Mouse (Mus musculus): ENCODE data around the gene Aida. TPM values are rescaled to one million over a fixed set of nuclear protein-coding genes. Genes with fewer than 3 reads are reported as not detected.

Aida gene
- polyA plus RNA-seq, 1 experiment from 2014 or later, result 33.6 TPM

GRCm38 (mm10) chr1:183272867-183273818, 23.2 kb upstream of the Aida start:
- 63% methylated on average over 10 of the region's 10 CpGs for WGBS
- DNase-seq (ENCODE audit: low spot score) (no peak), ATAC-seq (replicated peaks; ENCODE audit: low FRiP score) (no peak)
- Histone ChIP-seq H3K36me3 (ENCODE audit: control insufficient read depth, insufficient read depth, low read length) (no peaks in the 10 kb centered on the region), H3K27me3 (ENCODE audit: control insufficient read depth, insufficient read depth, low read length) (no peaks in the 10 kb centered on the region), H3K9me3 (ENCODE audit: control insufficient read depth, low read length) (no peaks in the 10 kb centered on the region), H3K9ac (ENCODE audit: low read length) (no peak overlapping the region), H3K4me2 (ENCODE audit: low read depth, low read length, severe bottlenecking) (no peak overlapping the region), H3K27ac (ENCODE audit: low read depth, low read length) (no peak overlapping the region), H3K4me3 (ENCODE audit: low read depth, low read length) (no peak overlapping the region), H3K4me1 (replicated peaks; ENCODE audit: control insufficient read depth, insufficient read depth, low read length) (no peaks in the 10 kb centered on the region)

DNA sequence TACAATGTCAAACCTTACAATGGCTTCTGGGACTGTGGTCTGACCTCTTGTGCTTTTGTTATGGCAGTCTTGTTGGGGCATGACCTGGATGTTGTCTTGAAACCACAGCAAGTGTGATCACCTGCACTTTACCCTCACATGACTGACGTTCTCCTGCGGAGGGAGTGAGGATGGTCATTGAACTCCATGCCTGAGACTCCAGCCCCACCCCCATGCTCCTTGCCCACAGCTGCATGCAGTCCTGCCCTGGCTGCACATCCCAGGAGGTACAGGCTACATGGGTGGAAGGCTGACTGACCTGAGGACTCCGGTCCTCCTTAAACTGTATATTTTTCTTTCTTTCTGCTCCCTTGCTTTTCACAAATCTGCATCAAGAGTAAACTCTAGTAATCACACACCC, 22.0 kb upstream of the Aida start:
- Histone ChIP-seq H3K27me3 (ENCODE audit: control insufficient read depth, insufficient read depth, low read length) (no peaks in the 10 kb centered on the region), H3K9me3 (ENCODE audit: control insufficient read depth, low read length) (no peaks in the 10 kb centered on the region), H3K9ac (ENCODE audit: low read length) (no peak overlapping the region), H3K27ac (ENCODE audit: low read depth, low read length) (no peak overlapping the region), H3K4me2 (ENCODE audit: low read depth, low read length, severe bottlenecking) (no peak overlapping the region), H3K4me1 (replicated peaks; ENCODE audit: control insufficient read depth, insufficient read depth, low read length) (no peaks in the 10 kb centered on the region), H3K4me3 (ENCODE audit: low read depth, low read length) (no peak overlapping the region), H3K36me3 (ENCODE audit: control insufficient read depth, insufficient read depth, low read length) (no peaks in the 10 kb centered on the region; the same call in 1 of the 2 replicates)
- 79% methylated on average over 3 of the region's 3 CpGs for WGBS
- DNase-seq (ENCODE audit: low spot score), result no peak
- no peak for ATAC-seq (replicated peaks; ENCODE audit: low FRiP score)

- no peak overlapping the region for H3K4me2 ChIP-seq (ENCODE audit: low read depth, low read length, severe bottlenecking)
- no peaks in the 10 kb centered on the region for H3K4me1 ChIP-seq (replicated peaks; ENCODE audit: control insufficient read depth, insufficient read depth, low read length)
- no peaks in the 10 kb centered on the region for H3K27me3 ChIP-seq (ENCODE audit: control insufficient read depth, insufficient read depth, low read length)
- H3K27ac ChIP-seq (ENCODE audit: low read depth, low read length), result no peak overlapping the region
- 85% methylated on average over 5 of the region's 5 CpGs for WGBS
- no peak for ATAC-seq (replicated peaks; ENCODE audit: low FRiP score)
- no peak overlapping the region for H3K4me3 ChIP-seq (ENCODE audit: low read depth, low read length)
- no peaks in the 10 kb centered on the region; the same call in 1 of the 2 replicates for H3K36me3 ChIP-seq (ENCODE audit: control insufficient read depth, insufficient read depth, low read length)
- no peak overlapping the region for H3K9ac ChIP-seq (ENCODE audit: low read length)
- DNase-seq (ENCODE audit: low spot score), result no peak
- H3K9me3 ChIP-seq (ENCODE audit: control insufficient read depth, low read length), result no peaks in the 10 kb centered on the region
Measured at GRCm38 (mm10) chr1:183275763-183276162, 20.6 kb upstream of the Aida start.

DNA sequence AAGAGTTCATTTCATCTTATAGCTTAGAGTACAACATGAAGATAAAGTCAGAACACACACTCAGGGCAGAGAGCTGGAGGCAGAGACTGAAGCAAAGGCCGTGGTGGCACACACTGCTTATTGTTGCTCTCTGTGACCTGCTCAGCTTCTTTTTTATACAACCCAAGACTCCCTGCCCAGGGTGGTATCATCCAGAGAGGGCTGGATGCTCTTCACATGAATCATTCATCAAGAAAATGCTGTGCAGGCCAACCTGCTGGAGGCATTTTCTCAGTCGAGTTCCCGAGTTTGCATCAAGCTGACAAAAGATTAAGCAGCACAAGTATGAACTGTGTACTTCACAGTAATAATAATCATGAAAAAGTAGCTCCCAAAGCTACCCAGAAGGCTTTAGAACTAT, 8.0 kb upstream of the Aida start:
- Histone ChIP-seq H3K4me3 (ENCODE audit: low read depth, low read length) (no peak overlapping the region), H3K27me3 (ENCODE audit: control insufficient read depth, insufficient read depth, low read length) (no peaks in the 10 kb centered on the region), H3K27ac (ENCODE audit: low read depth, low read length) (no peak overlapping the region), H3K4me2 (ENCODE audit: low read depth, low read length, severe bottlenecking) (no peak overlapping the region), H3K9ac (ENCODE audit: low read length) (no peak overlapping the region), H3K36me3 (ENCODE audit: control insufficient read depth, insufficient read depth, low read length) (peaks cover 8% of the 10 kb centered on the region), H3K4me1 (replicated peaks; ENCODE audit: control insufficient read depth, insufficient read depth, low read length) (no peaks in the 10 kb centered on the region), H3K9me3 (ENCODE audit: control insufficient read depth, low read length) (no peaks in the 10 kb centered on the region)
- no peak for ATAC-seq (replicated peaks; ENCODE audit: low FRiP score)
- no peak for DNase-seq (ENCODE audit: low spot score)
- 85% methylated on average over 3 of the region's 3 CpGs for WGBS

GRCm38 (mm10) chr1:183289576-183289975, 6.8 kb upstream of the Aida start:
- no peak for DNase-seq (ENCODE audit: low spot score)
- Histone ChIP-seq H3K9me3 (ENCODE audit: control insufficient read depth, low read length) (no peaks in the 10 kb centered on the region), H3K36me3 (ENCODE audit: control insufficient read depth, insufficient read depth, low read length) (peaks cover 8% of the 10 kb centered on the region), H3K27ac (ENCODE audit: low read depth, low read length) (no peak overlapping the region), H3K4me3 (ENCODE audit: low read depth, low read length) (no peak overlapping the region), H3K9ac (ENCODE audit: low read length) (no peak overlapping the region), H3K4me1 (replicated peaks; ENCODE audit: control insufficient read depth, insufficient read depth, low read length) (no peaks in the 10 kb centered on the region), H3K4me2 (ENCODE audit: low read depth, low read length, severe bottlenecking) (no peak overlapping the region), H3K27me3 (ENCODE audit: control insufficient read depth, insufficient read depth, low read length) (no peaks in the 10 kb centered on the region)
- 92% methylated on average over 4 of the region's 4 CpGs for WGBS
- no peak for ATAC-seq (replicated peaks; ENCODE audit: low FRiP score)

GRCm38 (mm10) chr1:183296877-183297383, 540 bp downstream of the Aida start, which contains the start of gene Brox:
Gene Brox (minus strand): TSS chr1:183297269.
- H3K27ac ChIP-seq (ENCODE audit: low read depth, low read length), result no peak within 1 kb of the TSS
- no peaks in the 10 kb centered on the region for H3K36me3 ChIP-seq (ENCODE audit: control insufficient read depth, insufficient read depth, low read length)
- no peaks in the 10 kb centered on the region for H3K9me3 ChIP-seq (ENCODE audit: control insufficient read depth, low read length)
- peak within 1 kb of the TSS; percentile 47 for H3K9ac ChIP-seq (ENCODE audit: low read length)
- peak; percentile 96 for DNase-seq (ENCODE audit: low spot score)
- H3K4me3 ChIP-seq (ENCODE audit: low read depth, low read length), result peak within 1 kb of the TSS; percentile 45
- no peaks in the 10 kb centered on the region for H3K4me1 ChIP-seq (replicated peaks; ENCODE audit: control insufficient read depth, insufficient read depth, low read length)
- ATAC-seq (replicated peaks; ENCODE audit: low FRiP score), result peak; percentile 92
- WGBS, result under 1% methylated on average over 39 of the region's 39 CpGs
- H3K4me2 ChIP-seq (ENCODE audit: low read depth, low read length, severe bottlenecking), result peak within 1 kb of the TSS; percentile 53
- H3K27me3 ChIP-seq (ENCODE audit: control insufficient read depth, insufficient read depth, low read length), result no peaks in the 10 kb centered on the region

DNA sequence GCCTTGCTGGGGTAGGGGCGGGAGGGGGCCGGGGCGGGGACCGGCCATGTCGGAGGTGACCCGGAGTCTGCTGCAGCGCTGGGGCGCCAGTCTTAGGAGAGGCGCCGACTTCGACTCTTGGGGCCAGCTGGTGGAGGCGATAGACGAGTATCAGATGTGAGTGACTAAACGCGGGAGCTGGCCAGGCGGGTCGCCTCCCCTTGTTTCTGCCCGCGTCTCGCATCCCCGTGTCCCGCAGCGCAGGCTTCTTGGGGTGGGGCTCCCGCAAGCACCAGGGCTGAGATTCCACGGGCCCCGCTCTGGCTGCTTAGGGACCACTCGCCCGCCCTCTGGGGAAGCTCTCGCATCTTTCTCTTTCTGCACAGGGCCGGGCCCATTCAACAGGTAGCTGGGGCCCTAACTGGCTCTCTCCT, 1.1 kb downstream of the Aida start:
- WGBS, result 1% methylated on average over 29 of the region's 30 CpGs
- peak overlapping the region; percentile 45 for H3K4me3 ChIP-seq (ENCODE audit: low read depth, low read length)
- peak overlapping the region; percentile 53 for H3K4me2 ChIP-seq (ENCODE audit: low read depth, low read length, severe bottlenecking)
- H3K9ac ChIP-seq (ENCODE audit: low read length), result peak overlapping the region; percentile 47
- no peak overlapping the region for H3K27ac ChIP-seq (ENCODE audit: low read depth, low read length)
- H3K27me3 ChIP-seq (ENCODE audit: control insufficient read depth, insufficient read depth, low read length), result no peaks in the 10 kb centered on the region
- no peaks in the 10 kb centered on the region for H3K36me3 ChIP-seq (ENCODE audit: control insufficient read depth, insufficient read depth, low read length)
- no peaks in the 10 kb centered on the region for H3K4me1 ChIP-seq (replicated peaks; ENCODE audit: control insufficient read depth, insufficient read depth, low read length)
- ATAC-seq (replicated peaks; ENCODE audit: low FRiP score) (no peak; the same call in 1 of the 2 replicates), DNase-seq (ENCODE audit: low spot score) (peak; percentile 82)
- no peaks in the 10 kb centered on the region for H3K9me3 ChIP-seq (ENCODE audit: control insufficient read depth, low read length)

- WGBS, result 0% methylated on average over 20 of the region's 20 CpGs
- peak; percentile 8; the same call in 1 of the 2 replicates for ATAC-seq (replicated peaks; ENCODE audit: low FRiP score)
Measured at GRCm38 (mm10) chr1:183297886-183298489, 1.6 kb downstream of the Aida start.

More at GRCm38 (mm10) chr1:183297886-183298489, 1.6 kb downstream of the Aida start:
- H3K36me3 ChIP-seq (ENCODE audit: control insufficient read depth, insufficient read depth, low read length), result no peaks in the 10 kb centered on the region
- H3K27me3 ChIP-seq (ENCODE audit: control insufficient read depth, insufficient read depth, low read length), result no peaks in the 10 kb centered on the region
- H3K4me2 ChIP-seq (ENCODE audit: low read depth, low read length, severe bottlenecking), result peak overlapping the region; percentile 53
- no peaks in the 10 kb centered on the region for H3K4me1 ChIP-seq (replicated peaks; ENCODE audit: control insufficient read depth, insufficient read depth, low read length)
- H3K9me3 ChIP-seq (ENCODE audit: control insufficient read depth, low read length), result no peaks in the 10 kb centered on the region
- H3K4me3 ChIP-seq (ENCODE audit: low read depth, low read length), result peak overlapping the region; percentile 45
- H3K27ac ChIP-seq (ENCODE audit: low read depth, low read length), result no peak overlapping the region
- DNase-seq (ENCODE audit: low spot score), result peak; percentile 66
- H3K9ac ChIP-seq (ENCODE audit: low read length), result peak overlapping the region; percentile 47

Data from forebrain, embryonic 11.5 days (tissue).